Mouse (Mus musculus) Muller cell, postnatal 12 days (primary cell): ENCODE results near the gene Dpp8.
A peak's percentile ranks its signal among the peaks of the same experiment; 100 is the strongest.

Source experiments
- DNase-seq: peaks from one replicate; pipeline ENCODE4 v3.0.0-alpha.2; 2015; ENCODE audit errors: inconsistent ontology term

Dpp8 gene

GRCm38 (mm10) chr9:65085270-65085669 is 53.1 kb downstream of the Dpp8 start:
- no peak for DNase-seq

- no peak for DNase-seq
These were observed 54.6 kb downstream of the Dpp8 start for GRCm38 (mm10) chr9:65086801-65087200.

GRCm38 (mm10) chr9:65087490-65087889 is 55.3 kb downstream of the Dpp8 start:
- peak; percentile 33 for DNase-seq

GRCm38 (mm10) chr9:65094237-65094636 is 62.0 kb downstream of the Dpp8 start:
- peak; percentile 38 for DNase-seq

- DNase-seq = peak; percentile 52
These were observed 68.9 kb downstream of the Dpp8 start, which contains the start of gene Igdcc4 for GRCm38 (mm10) chr9:65100991-65101685. Gene Igdcc4 (plus strand): TSS chr9:65101486.

- DNase-seq = peak; percentile 65
These were observed 69.6 kb downstream of the Dpp8 start for GRCm38 (mm10) chr9:65101686-65102376.

- DNase-seq = peak; percentile 71
These were observed 70.4 kb downstream of the Dpp8 start for GRCm38 (mm10) chr9:65102377-65103172.

- no peak for DNase-seq
These were observed 71.0 kb downstream of the Dpp8 start for GRCm38 (mm10) chr9:65103173-65103752.

GRCm38 (mm10) chr9:65106821-65107220 is 74.6 kb downstream of the Dpp8 start:
- no peak for DNase-seq

GRCm38 (mm10) chr9:65107893-65108292 is 75.7 kb downstream of the Dpp8 start:
- DNase-seq = no peak

GRCm38 (mm10) chr9:65109132-65110072 is 77.2 kb downstream of the Dpp8 start:
- peak; percentile 91 for DNase-seq

GRCm38 (mm10) chr9:65111698-65112097 is 79.5 kb downstream of the Dpp8 start:
- DNase-seq = no peak

GRCm38 (mm10) chr9:65113694-65114093 is 81.5 kb downstream of the Dpp8 start:
- no peak for DNase-seq

- no peak for DNase-seq
These were observed 83.7 kb downstream of the Dpp8 start for GRCm38 (mm10) chr9:65115891-65116290.

- no peak for DNase-seq
These were observed 85.3 kb downstream of the Dpp8 start for GRCm38 (mm10) chr9:65117516-65117915.

- DNase-seq = peak; percentile 59
These were observed 88.7 kb downstream of the Dpp8 start for GRCm38 (mm10) chr9:65120935-65121334.

- no peak for DNase-seq
These were observed 90.3 kb downstream of the Dpp8 start for GRCm38 (mm10) chr9:65122545-65122944.

- DNase-seq = peak; percentile 68
These were observed 91.4 kb downstream of the Dpp8 start for GRCm38 (mm10) chr9:65123552-65124168.

- DNase-seq = no peak
These were observed 96.1 kb downstream of the Dpp8 start for GRCm38 (mm10) chr9:65128123-65128815.

- no peak for DNase-seq
These were observed 99.5 kb downstream of the Dpp8 start for GRCm38 (mm10) chr9:65131717-65132116.
